Mouse (Mus musculus): ENCODE measurements around the gene Fcor. TPM values are rescaled to one million over a fixed set of nuclear protein-coding genes. Genes with fewer than 3 reads are reported as not detected.

Gene Fcor
- polyA plus RNA-seq, 1 experiment = 0.59 TPM

DNA sequence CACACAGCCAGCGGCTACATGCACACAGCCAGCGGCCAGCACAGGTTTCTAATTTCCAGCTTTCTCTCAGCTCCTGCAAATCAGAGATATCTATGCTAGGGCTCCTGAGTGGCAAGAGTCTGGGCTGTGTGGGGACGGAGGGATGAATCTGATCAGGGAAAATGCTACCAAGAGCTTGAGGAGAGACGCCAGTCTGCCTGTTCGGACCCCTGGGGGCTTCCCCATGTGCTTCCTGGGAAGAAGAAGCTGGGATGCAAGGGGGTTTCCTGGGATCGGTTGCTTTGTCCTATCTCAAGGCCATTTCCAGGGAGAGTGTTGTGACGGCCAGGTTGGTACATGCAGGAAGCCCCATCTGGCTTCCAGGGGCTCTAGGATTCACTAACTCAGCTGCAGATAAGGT lies 35.4 kb upstream of the Fcor start:
- Histone ChIP-seq H3K27ac (ENCODE audit: control insufficient read depth, insufficient read depth, low read depth, low read length) (no peak overlapping the region), H3K36me3 (ENCODE audit: control insufficient read depth, insufficient read depth, low read length) (no peaks in the 10 kb centered on the region), H3K4me3 (ENCODE audit: control insufficient read depth, low read depth, low read length) (no peak overlapping the region), H3K4me1 (ENCODE audit: control insufficient read depth, insufficient read depth, low read length) (no peaks in the 10 kb centered on the region), H3K27me3 (ENCODE audit: control insufficient read depth, insufficient read depth, low read length) (no peaks in the 10 kb centered on the region)
- TF ChIP-seq CTCF (IDR thresholded peaks at IDR 0.05; ENCODE audit: control insufficient read depth, insufficient read depth, insufficient replicate concordance, low read depth, low read length) (no peak), POLR2A (IDR thresholded peaks at IDR 0.05; ENCODE audit: control insufficient read depth, low read depth, low read length) (no peak)

DNA sequence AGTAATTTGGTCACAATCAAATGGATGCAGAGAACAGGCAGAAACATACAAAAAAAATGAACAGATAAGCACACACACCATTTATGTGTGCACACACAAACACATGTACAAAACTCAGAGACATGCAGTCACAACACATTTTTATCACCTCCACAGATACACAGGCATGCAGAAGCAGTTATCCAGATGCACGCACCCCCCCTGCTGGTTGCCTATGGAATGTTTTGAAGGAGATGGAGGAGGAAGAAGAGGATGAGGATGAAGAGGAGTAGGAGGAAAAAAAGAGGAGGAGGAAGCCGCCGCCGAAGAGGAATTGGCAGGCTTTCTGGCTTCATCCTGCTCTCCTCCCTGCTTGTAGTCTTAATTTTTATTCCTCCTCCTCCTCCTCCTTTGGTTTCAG lies 33.5 kb upstream of the Fcor start:
- Histone ChIP-seq H3K27ac (ENCODE audit: control insufficient read depth, insufficient read depth, low read depth, low read length) (no peak overlapping the region), H3K36me3 (ENCODE audit: control insufficient read depth, insufficient read depth, low read length) (no peaks in the 10 kb centered on the region), H3K4me3 (ENCODE audit: control insufficient read depth, low read depth, low read length) (no peak overlapping the region), H3K27me3 (ENCODE audit: control insufficient read depth, insufficient read depth, low read length) (no peaks in the 10 kb centered on the region), H3K4me1 (ENCODE audit: control insufficient read depth, insufficient read depth, low read length) (no peaks in the 10 kb centered on the region)
- TF ChIP-seq CTCF (IDR thresholded peaks at IDR 0.05; ENCODE audit: control insufficient read depth, insufficient read depth, insufficient replicate concordance, low read depth, low read length) (no peak), POLR2A (IDR thresholded peaks at IDR 0.05; ENCODE audit: control insufficient read depth, low read depth, low read length) (no peak)

- H3K27ac ChIP-seq (ENCODE audit: control insufficient read depth, insufficient read depth, low read depth, low read length) = no peak overlapping the region
- H3K36me3 ChIP-seq (ENCODE audit: control insufficient read depth, insufficient read depth, low read length) = no peaks in the 10 kb centered on the region
- H3K27me3 ChIP-seq (ENCODE audit: control insufficient read depth, insufficient read depth, low read length) = no peaks in the 10 kb centered on the region
- TF ChIP-seq CTCF (IDR thresholded peaks at IDR 0.05; ENCODE audit: control insufficient read depth, insufficient read depth, insufficient replicate concordance, low read depth, low read length) (no peak), POLR2A (IDR thresholded peaks at IDR 0.05; ENCODE audit: control insufficient read depth, low read depth, low read length) (no peak)
- no peaks in the 10 kb centered on the region for H3K4me1 ChIP-seq (ENCODE audit: control insufficient read depth, insufficient read depth, low read length)
- H3K4me3 ChIP-seq (ENCODE audit: control insufficient read depth, low read depth, low read length) = no peak overlapping the region
These were observed 29.3 kb upstream of the Fcor start for GRCm38 (mm10) chr8:3701491-3701890.

GRCm38 (mm10) chr8:3694121-3694520 lies 22.0 kb upstream of the Fcor start, which contains the start of gene Fcer2a:
TSS of gene Fcer2a (minus strand) at chr8:3694175.
- H3K4me1 ChIP-seq (ENCODE audit: control insufficient read depth, insufficient read depth, low read length) = no peaks in the 10 kb centered on the region
- no peaks in the 10 kb centered on the region for H3K27me3 ChIP-seq (ENCODE audit: control insufficient read depth, insufficient read depth, low read length)
- H3K27ac ChIP-seq (ENCODE audit: control insufficient read depth, insufficient read depth, low read depth, low read length) = no peak within 1 kb of the TSS
- no peak for TF ChIP-seq POLR2A (IDR thresholded peaks at IDR 0.05; ENCODE audit: control insufficient read depth, low read depth, low read length)
- TF ChIP-seq CTCF (IDR thresholded peaks at IDR 0.05; ENCODE audit: control insufficient read depth, insufficient read depth, insufficient replicate concordance, low read depth, low read length) = no peak
- H3K4me3 ChIP-seq (ENCODE audit: control insufficient read depth, low read depth, low read length) = no peak within 1 kb of the TSS
- no peaks in the 10 kb centered on the region for H3K36me3 ChIP-seq (ENCODE audit: control insufficient read depth, insufficient read depth, low read length)

DNA sequence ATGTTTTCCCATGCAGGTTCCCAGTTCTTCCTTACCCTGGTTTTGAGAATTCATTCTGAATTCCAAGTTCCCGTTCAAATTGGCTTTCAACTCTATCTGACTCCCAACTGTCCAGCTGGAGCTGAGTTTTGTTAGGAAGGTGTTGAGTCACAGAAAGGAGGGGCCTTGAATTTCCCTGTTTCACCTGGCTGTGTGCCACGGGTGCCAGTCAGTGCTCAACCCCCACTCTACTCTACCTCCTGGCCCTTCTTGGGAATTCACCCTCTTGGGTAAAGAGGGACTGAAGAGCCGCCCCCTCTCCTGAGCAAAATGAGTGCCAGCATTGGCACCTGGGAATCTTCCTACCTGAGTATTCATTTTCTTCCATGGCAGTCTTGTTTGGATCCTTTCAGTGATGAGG lies 18.6 kb upstream of the Fcor start:
- TF ChIP-seq POLR2A (IDR thresholded peaks at IDR 0.05; ENCODE audit: control insufficient read depth, low read depth, low read length) = no peak
- TF ChIP-seq CTCF (IDR thresholded peaks at IDR 0.05; ENCODE audit: control insufficient read depth, insufficient read depth, insufficient replicate concordance, low read depth, low read length) = no peak

GRCm38 (mm10) chr8:3687537-3687936 lies 15.4 kb upstream of the Fcor start:
- TF ChIP-seq POLR2A (IDR thresholded peaks at IDR 0.05; ENCODE audit: control insufficient read depth, low read depth, low read length) (no peak), CTCF (IDR thresholded peaks at IDR 0.05; ENCODE audit: control insufficient read depth, insufficient read depth, insufficient replicate concordance, low read depth, low read length) (no peak)
- Histone ChIP-seq H3K36me3 (ENCODE audit: control insufficient read depth, insufficient read depth, low read length) (no peaks in the 10 kb centered on the region), H3K27ac (ENCODE audit: control insufficient read depth, insufficient read depth, low read depth, low read length) (no peak overlapping the region), H3K27me3 (ENCODE audit: control insufficient read depth, insufficient read depth, low read length) (no peaks in the 10 kb centered on the region), H3K4me1 (ENCODE audit: control insufficient read depth, insufficient read depth, low read length) (no peaks in the 10 kb centered on the region; the same call in 1 of the 2 replicates), H3K4me3 (ENCODE audit: control insufficient read depth, low read depth, low read length) (no peak overlapping the region)

More for the DNA sequence above, 18.6 kb upstream of the Fcor start:
- Histone ChIP-seq H3K4me3 (ENCODE audit: control insufficient read depth, low read depth, low read length) (no peak overlapping the region), H3K27ac (ENCODE audit: control insufficient read depth, insufficient read depth, low read depth, low read length) (no peak overlapping the region), H3K4me1 (ENCODE audit: control insufficient read depth, insufficient read depth, low read length) (no peaks in the 10 kb centered on the region; the same call in 1 of the 2 replicates), H3K36me3 (ENCODE audit: control insufficient read depth, insufficient read depth, low read length) (no peaks in the 10 kb centered on the region), H3K27me3 (ENCODE audit: control insufficient read depth, insufficient read depth, low read length) (no peaks in the 10 kb centered on the region)

DNA sequence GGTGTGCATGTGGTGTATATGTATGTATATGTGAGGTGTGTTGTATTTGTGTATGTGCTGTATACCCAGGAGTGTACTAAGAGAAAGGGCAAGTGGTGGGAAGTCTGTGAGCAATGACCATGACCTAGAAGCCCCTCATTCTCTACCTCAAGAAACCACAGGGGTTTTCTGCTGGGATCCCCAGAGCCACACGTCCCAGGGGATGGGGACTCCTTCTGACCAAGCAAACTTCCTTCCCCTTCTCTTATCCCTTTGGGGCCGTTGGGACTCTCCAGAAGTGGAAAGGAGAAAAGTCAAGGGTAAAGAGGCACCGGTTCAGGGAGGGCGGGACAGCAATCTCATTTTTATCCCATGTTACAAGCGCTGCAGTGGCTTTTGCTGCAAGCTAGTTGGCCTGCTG lies 13.3 kb upstream of the Fcor start:
- H3K36me3 ChIP-seq (ENCODE audit: control insufficient read depth, insufficient read depth, low read length) = no peaks in the 10 kb centered on the region
- no peak overlapping the region for H3K4me3 ChIP-seq (ENCODE audit: control insufficient read depth, low read depth, low read length)
- H3K27ac ChIP-seq (ENCODE audit: control insufficient read depth, insufficient read depth, low read depth, low read length) = no peak overlapping the region
- no peaks in the 10 kb centered on the region; the same call in 1 of the 2 replicates for H3K4me1 ChIP-seq (ENCODE audit: control insufficient read depth, insufficient read depth, low read length)
- TF ChIP-seq POLR2A (IDR thresholded peaks at IDR 0.05; ENCODE audit: control insufficient read depth, low read depth, low read length) (no peak), CTCF (IDR thresholded peaks at IDR 0.05; ENCODE audit: control insufficient read depth, insufficient read depth, insufficient replicate concordance, low read depth, low read length) (no peak)
- no peaks in the 10 kb centered on the region for H3K27me3 ChIP-seq (ENCODE audit: control insufficient read depth, insufficient read depth, low read length)

DNA sequence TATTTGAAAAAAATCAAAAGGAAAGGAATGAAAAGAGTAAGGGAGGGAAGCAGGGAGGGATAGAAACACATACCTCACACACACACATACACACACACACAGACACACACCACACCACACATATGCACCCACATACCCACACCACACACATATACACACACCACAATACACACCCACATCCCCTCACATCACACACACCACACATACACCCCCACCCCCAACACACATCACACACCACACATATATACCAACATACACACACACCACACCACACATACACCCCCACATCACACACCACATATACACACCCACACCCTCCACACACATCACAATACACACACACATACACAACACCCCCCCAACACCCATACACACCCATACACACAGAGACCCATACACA lies 12.4 kb upstream of the Fcor start:
- H3K27ac ChIP-seq (ENCODE audit: control insufficient read depth, insufficient read depth, low read depth, low read length) = no peak overlapping the region
- H3K27me3 ChIP-seq (ENCODE audit: control insufficient read depth, insufficient read depth, low read length) = no peaks in the 10 kb centered on the region
- H3K36me3 ChIP-seq (ENCODE audit: control insufficient read depth, insufficient read depth, low read length) = no peaks in the 10 kb centered on the region
- no peak overlapping the region for H3K4me3 ChIP-seq (ENCODE audit: control insufficient read depth, low read depth, low read length)
- H3K4me1 ChIP-seq (ENCODE audit: control insufficient read depth, insufficient read depth, low read length) = no peaks in the 10 kb centered on the region; the same call in 1 of the 2 replicates
- TF ChIP-seq POLR2A (IDR thresholded peaks at IDR 0.05; ENCODE audit: control insufficient read depth, low read depth, low read length) = no peak
- TF ChIP-seq CTCF (IDR thresholded peaks at IDR 0.05; ENCODE audit: control insufficient read depth, insufficient read depth, insufficient replicate concordance, low read depth, low read length) = no peak

All from testis, adult 2 months (tissue).